Mouse (Mus musculus) lung, adult 2 months (tissue): ENCODE data around the gene Fstl4. TPM values are rescaled to one million over a fixed set of nuclear protein-coding genes. Genes with fewer than 3 reads are reported as not detected.

Experiments
- DNase-seq: peaks from one replicate; pipeline ENCODE4 v3.0.0; 2022
- H3K4me1 ChIP-seq: fragments of 200-500 bp; 2 replicates; pipeline ENCODE4 v1.6.1; 2011; ENCODE audit warnings: low read length; ENCODE audit not compliant: control insufficient read depth, insufficient read depth
- H3K4me3 ChIP-seq: fragments of 200-500 bp; replicated peaks from 2 replicates; pipeline ENCODE3; 2011; ENCODE audit warnings: low read depth, mild to moderate bottlenecking, control low read depth, low read length; ENCODE audit errors: extremely low read depth
- CTCF ChIP-seq: fragments of 200-500 bp; IDR thresholded peaks from 2 replicates; pipeline ENCODE4 v1.5.1; 2011; ENCODE audit warnings: mild to moderate bottlenecking, low read length, control low read depth; ENCODE audit not compliant: insufficient read depth
- POLR2A ChIP-seq: fragments of 200-500 bp; IDR thresholded peaks from 2 replicates; pipeline ENCODE4 v1.6.1; 2011; ENCODE audit warnings: low read depth, mild to moderate bottlenecking, control low read depth, low read length, borderline replicate concordance; ENCODE audit errors: extremely low read depth
- WGBS: fragments of 180-500 bp; shearing (Covaris S2); methylation state at CpG from one replicate; pipeline ENCODE4 v1.1.7; 2018; 5-methylcytosine and 5-hydroxymethylcytosine counted together
- polyA plus RNA-seq: library from polyadenylated mRNA; depleted of rRNA; stranded (reverse); fragments of >200 nt; gene quantifications from 2 replicates; pipeline ENCODE4 v1.2.3, GENCODE M21; 2012

The Fstl4 gene
- polyA plus RNA-seq, 1 experiment: 0.56 TPM

DNA sequence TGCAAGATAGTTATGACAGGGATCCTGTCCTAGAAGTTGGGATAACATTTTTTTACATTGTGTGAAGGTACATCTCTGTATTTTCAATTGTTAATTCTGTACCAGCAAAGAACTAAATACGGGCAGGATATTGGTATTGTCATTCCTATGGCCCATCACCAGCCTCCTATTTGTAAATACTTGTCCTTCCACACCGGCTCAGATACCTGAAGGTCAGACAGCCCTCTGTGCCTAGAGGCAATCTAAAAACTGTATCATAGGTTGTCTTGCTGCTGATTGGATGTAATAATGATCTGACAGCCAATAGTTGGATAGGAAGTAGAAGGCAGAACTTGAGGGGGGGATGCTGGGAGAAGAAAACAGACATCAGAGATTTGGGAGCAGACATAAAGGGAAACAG is 432.7 kb downstream of the Fstl4 start:
- DNase-seq: no peak
- 84% methylated on average over 2 of the region's 2 CpGs for WGBS
- no peaks in the 10 kb centered on the region for H3K4me1 ChIP-seq
- no peak overlapping the region for H3K4me3 ChIP-seq
- TF ChIP-seq POLR2A (no peak), CTCF (no peak)

DNA sequence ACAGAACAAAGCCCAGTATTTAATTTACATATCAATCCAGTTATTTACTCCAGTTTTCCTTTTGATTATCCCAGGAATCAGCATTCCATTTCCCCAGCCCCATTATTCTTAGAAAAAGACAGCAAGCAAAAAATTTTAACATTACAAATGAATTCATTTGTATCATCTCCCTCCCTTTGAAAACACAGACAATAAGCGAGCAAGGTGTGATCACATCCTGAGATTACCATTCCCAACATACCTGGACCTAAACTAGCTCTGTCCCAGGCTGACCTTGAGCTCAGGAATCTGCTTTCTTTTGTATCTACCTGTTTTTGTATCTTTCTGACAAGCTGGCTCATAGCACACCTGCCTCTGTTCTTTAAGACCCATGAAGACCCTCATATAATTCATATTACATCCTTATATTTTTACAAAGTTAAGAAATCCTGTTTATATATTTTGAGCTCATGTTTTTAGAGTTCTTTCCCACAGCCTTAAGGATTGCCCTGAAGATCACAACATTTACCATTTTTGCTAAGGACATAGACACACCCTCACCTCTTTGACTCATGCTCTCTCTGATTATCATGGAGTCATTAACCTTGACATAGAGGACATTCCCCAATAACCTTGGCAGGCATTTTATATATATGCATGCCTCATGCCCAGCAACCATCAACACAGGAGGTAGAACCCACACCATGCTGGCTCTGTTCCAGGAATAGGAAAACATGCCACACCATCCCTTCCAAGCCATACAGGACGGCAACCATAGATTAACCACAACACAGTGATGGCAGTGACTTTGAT is 438.2 kb downstream of the Fstl4 start:
- H3K4me1 ChIP-seq: no peaks in the 10 kb centered on the region
- TF ChIP-seq CTCF: no peak
- TF ChIP-seq POLR2A: no peak
- no peak for DNase-seq
- WGBS: 78% methylated on average over 2 of the region's 2 CpGs
- no peak overlapping the region for H3K4me3 ChIP-seq

DNA sequence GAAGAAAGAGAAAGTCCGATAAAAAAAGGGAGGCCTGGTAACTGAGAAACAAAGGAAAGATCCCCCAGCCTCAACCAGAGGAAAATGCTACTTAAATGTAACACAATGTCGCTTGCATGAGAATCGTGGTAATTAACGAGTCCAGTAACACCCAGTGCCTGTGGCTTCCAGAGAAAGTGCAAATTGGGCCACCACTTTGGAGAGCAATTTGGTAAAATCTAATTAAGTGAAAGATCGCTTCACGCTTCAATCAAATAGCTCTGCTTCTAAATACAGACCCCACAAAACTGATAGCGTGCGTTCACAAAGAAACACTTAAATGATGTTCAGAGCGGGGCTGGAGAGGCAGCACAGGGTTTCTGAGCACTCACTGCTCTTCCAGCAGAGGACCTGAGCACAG is 446.4 kb downstream of the Fstl4 start:
- Histone ChIP-seq H3K4me1 (no peaks in the 10 kb centered on the region), H3K4me3 (no peak overlapping the region)
- WGBS: 81% methylated on average over 9 of the region's 9 CpGs
- no peak for DNase-seq
- TF ChIP-seq POLR2A: no peak
- no peak for TF ChIP-seq CTCF

DNA sequence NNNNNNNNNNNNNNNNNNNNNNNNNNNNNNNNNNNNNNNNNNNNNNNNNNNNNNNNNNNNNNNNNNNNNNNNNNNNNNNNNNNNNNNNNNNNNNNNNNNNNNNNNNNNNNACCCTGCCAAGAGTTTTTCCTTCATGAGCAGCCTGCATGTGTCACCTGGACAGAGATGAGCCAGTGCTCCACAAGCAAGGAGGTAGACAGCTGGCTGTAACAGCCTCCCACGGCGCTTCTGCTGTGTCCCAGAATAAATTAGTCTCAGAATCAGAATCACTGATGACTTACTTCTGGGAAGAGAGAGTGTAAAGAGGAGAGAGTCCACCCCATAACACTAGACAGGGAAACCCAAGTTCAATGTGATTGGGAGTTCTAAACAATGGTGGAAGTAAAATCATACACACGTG is 464.6 kb downstream of the Fstl4 start:
- no peak overlapping the region for H3K4me3 ChIP-seq

DNA sequence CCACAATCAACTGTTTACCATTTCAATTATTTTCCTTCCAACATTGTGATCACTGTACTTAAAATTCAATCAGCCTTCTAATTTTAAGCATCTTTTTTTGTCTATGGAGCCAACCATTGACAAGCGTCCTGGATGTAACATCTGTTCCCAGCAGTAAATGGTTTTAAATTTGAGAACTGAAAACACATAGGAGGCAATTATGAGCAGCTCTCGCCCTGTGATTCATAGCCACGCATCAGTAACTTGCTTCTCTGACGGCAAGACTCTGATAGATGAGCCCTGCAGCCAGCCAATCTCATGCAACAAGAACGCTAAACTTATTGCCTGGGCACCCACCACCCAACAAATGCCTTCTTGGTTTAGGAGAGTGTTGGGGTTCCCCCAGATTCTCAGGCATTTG is 467.4 kb downstream of the Fstl4 start:
- Histone ChIP-seq H3K4me1 (no peaks in the 10 kb centered on the region), H3K4me3 (no peak overlapping the region)
- DNase-seq: no peak
- 78% methylated on average over 5 of the region's 5 CpGs for WGBS
- no peak for TF ChIP-seq CTCF
- TF ChIP-seq POLR2A: no peak

More for the DNA sequence above, 464.6 kb downstream of the Fstl4 start:
- 82% methylated on average over 3 of the region's 3 CpGs for WGBS
- DNase-seq: no peak
- TF ChIP-seq POLR2A: no peak
- no peak for TF ChIP-seq CTCF
- no peaks in the 10 kb centered on the region for H3K4me1 ChIP-seq

DNA sequence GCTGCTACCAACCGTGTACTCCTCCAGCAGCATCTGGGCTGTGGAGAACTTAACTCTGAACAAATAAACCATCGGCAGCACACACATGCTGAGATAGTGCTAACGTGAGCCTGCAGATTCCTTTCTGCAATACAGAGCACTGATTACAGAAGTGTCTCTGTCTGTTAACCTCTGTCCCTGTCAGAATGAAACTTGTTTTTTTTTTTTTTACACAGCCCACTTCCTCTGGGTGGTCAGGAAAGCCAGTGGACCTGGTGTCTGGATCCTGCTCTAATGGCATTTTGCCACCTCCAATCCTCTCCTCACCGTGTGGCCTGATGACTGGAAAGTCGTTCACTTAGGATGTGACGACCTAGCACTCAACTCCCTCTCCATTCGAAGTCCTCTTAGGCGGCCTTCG is 469.2 kb downstream of the Fstl4 start:
- no peaks in the 10 kb centered on the region for H3K4me1 ChIP-seq
- TF ChIP-seq POLR2A: no peak
- TF ChIP-seq CTCF: no peak
- no peak for DNase-seq
- WGBS: 40% methylated on average over 9 of the region's 9 CpGs
- H3K4me3 ChIP-seq: no peak overlapping the region
